Mouse (Mus musculus) heart, postnatal 10 days (tissue): ENCODE measurements around the gene Dennd5b. TPM values are rescaled to one million over a fixed set of nuclear protein-coding genes. Genes with fewer than 3 reads are reported as not detected.
A peak's percentile ranks its signal among the peaks of the same experiment; 100 is the strongest.
"Not testable (repeated sequence)": the region's sequence is repeated elsewhere in the genome, so short reads cannot be mapped to it uniquely, and the experiment has no call there.

ENCODE experiments used
- DNase-seq, 2 experiments: peaks; one replicate each; pipeline ENCODE4 v3.0.0; 2021
- intact Hi-C: fragments of 180-260 bp; cut with DNase I; formaldehyde crosslinking; loops from one replicate; pipeline ENCODE4 v1.15.1; 2025
- total RNA-seq, 2 experiments: library from RNA; stranded (reverse); gene quantifications; 2 replicates each; pipeline ENCODE4 v1.2.3; 2021

Gene Dennd5b
- total RNA-seq, 2 experiments from 2014 or later, result 27.7 to 32.6 TPM

DNA sequence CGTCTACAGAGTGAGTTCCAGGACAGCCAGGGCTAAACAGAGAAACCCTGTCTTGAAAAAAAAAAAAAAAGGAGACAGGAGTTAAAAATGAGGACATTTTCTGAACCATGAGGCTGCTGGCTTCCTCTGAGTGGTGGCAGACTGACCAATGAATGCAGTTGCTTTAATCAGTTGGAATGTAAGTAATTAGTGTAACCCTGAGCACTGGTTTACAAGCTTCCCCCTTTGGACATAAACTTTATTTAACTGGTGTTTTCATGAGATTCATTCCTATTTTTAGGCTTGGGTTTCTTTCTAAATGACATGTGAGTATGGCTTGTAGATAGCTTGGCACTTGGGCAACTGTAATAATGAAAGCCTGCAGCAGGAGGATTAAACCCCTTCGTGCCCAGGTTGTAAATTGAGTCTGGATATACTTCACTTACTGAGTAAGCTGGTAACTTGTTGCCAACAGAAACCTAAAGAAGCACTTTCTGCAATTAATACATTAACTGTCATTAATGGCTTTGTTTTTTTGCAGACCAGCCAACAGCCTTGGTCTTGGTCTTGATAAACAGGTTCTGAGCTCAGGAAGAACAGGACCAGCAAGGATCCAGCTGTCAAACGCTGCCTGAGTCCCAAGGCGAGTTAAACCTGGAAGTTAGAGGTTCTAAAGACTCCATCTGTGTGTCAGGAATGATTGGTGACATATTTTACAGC is 141.8 kb downstream of the Dennd5b start:
- DNase-seq, result no peak
- intact Hi-C loops, result no loop called here

GRCm38 (mm10) chr6:148958712-148959111 is 142.8 kb downstream of the Dennd5b start:
- intact Hi-C loops, result no loop called here

GRCm38 (mm10) chr6:148957046-148957445 is 144.4 kb downstream of the Dennd5b start:
- no peak for DNase-seq
- intact Hi-C loops, result no loop called here

More at GRCm38 (mm10) chr6:148958712-148959111, 142.8 kb downstream of the Dennd5b start:
- DNase-seq, result no peak

GRCm38 (mm10) chr6:148955641-148956420 is 145.6 kb downstream of the Dennd5b start:
- intact Hi-C loops, result no loop called here
- no peak for DNase-seq

DNA sequence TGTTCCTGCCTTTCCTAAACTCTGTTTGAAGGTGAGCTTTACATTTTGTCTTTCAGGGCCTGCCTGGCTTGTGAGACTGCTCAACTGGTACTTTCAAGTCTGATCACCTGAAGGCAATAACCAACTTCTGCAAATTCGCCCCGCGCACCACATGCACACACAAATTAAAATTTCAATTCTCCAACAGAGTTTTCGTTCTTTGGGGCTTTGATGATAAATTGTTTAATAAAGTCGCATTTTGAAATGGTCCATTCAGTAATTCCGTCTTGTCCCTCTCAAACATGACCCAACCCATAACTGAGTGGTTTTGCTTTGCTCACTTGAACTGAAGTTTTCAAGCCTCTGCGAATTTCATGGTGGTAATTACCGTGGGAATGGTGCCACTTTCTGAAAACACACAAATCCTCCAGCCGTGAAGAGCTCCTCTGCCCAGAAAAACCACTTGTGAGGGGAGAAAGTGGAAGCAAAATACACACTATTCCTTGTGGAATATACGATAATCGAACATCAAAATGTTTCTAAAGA is 154.5 kb downstream of the Dennd5b start:
- DNase-seq, result peak in 1 of 2 experiments; percentile 7
- intact Hi-C loops, result loop anchor here (5.0 kb wide), 2 partner anchors 155 to 360 kb away; partner anchors contain the start of genes Dennd5b and Resf1

DNA sequence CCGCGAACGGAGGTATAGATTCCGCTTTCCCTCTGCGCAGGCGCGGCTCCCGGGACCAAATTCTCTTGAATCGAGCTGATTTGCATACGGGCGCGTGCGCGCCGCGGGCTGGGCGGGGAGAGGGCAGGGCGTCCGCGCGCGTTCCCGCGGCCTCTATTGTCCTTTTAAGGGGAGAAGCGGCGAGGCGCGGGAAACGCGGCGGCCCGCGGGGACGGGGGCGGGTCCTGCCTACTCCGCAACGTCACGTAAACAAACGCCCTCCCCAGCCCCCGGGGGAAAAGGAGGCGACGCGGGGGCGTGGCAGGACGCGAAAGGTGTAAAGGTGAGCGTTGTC is 155.1 kb downstream of the Dennd5b start, which contains the start of gene Sinhcaf:
Gene Sinhcaf (minus strand): TSS at position 59 of the 334 bp plus-strand sequence.
- DNase-seq, result peak; percentile 98
- intact Hi-C loops, result loop anchor here (5.0 kb wide), 2 partner anchors 156 to 361 kb away; partner anchors contain the start of genes Dennd5b and Resf1

- intact Hi-C loops, result loop anchor here (5.0 kb wide), 2 partner anchors 157 to 362 kb away; partner anchors contain the start of genes Dennd5b and Resf1
- DNase-seq, result peak; percentile 43 to 63
Observed at GRCm38 (mm10) chr6:148945509-148946408, 155.7 kb downstream of the Dennd5b start.

DNA sequence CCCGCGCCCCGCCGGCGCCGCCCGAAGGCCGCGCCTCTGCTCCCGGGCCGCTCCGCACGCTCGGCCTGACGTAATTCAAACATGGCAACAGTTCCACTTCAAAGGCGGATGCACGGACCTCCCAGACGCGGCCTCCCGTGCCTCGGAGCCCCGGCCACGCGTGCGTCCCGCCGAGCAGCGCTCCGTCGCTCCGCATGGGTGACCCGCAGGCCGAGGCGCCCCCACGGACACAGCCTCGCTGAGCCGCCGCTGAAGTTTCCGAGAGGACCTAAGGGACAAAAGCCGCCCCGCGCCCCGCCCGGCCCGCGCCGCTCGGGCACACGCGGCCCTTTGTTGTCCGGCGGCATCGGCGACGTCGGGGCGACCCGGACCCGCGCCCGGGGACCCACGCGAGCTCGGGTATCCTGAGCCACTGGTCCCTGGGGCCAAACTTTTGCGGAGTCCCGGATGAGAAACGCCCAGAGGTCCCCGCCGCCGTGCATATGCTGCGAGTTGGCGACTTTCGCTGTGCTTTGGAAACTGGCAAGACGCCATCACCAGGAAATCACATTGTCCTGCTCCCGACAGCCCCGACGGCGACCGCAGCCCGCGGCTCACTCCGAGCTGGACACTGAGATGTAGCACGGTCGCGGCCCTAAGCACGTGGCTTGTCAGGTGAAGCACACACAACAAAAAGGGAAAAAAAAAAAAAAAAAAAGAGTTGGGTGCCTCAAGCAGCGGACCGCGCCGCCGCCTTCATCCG is 156.5 kb downstream of the Dennd5b start:
- peak; percentile 76 to 78 for DNase-seq
- intact Hi-C loops, result loop anchor here (5.0 kb wide), 2 partner anchors 157 to 362 kb away; partner anchors contain the start of genes Dennd5b and Resf1

GRCm38 (mm10) chr6:148944344-148944766 is 157.1 kb downstream of the Dennd5b start:
- no peak for DNase-seq
- intact Hi-C loops, result no loop called here

GRCm38 (mm10) chr6:148943695-148944094 is 157.8 kb downstream of the Dennd5b start:
- intact Hi-C loops, result no loop called here
- no peak for DNase-seq

DNA sequence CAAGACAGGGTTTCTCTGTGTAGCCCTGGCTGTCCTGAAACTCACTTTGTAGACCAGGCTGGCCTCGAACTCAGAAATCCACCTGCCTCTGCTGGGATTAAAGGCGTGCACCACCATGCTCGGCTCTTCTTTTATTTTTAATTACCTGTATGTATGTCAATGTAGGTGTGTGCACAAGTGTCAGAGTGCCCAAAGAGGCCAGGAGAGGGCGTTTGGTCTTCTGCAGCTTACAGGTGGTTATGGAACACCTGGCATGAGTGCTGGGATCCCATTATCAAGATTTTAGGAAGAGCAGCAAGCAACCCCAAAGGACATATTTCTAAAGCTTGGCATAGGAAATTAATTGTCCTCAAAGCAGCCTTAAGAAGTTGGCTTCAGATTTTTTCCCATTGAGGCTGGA is 159.1 kb downstream of the Dennd5b start:
- intact Hi-C loops, result no loop called here
- no peak for DNase-seq

- intact Hi-C loops, result no loop called here
- DNase-seq, result no peak
Observed at GRCm38 (mm10) chr6:148941880-148942279, 159.6 kb downstream of the Dennd5b start.

GRCm38 (mm10) chr6:148940383-148940782 is 161.1 kb downstream of the Dennd5b start:
- intact Hi-C loops, result not testable (repeated sequence)
- peak in 1 of 2 experiments; percentile 6 for DNase-seq

Other genes starting within 250 kb of the Dennd5b start
- 1 to 10 TPM; 6.2 to 7.8 TPM for gene Caprin2, start 205.4 kb downstream of the Dennd5b start, total RNA-seq
- 10 to 100 TPM in 1 of 2 experiments, 1 to 10 TPM in 1; 9.0 to 11.6 TPM for gene Sinhcaf, start 155.2 kb downstream of the Dennd5b start, total RNA-seq
- not detected for gene Gm10203, start 28.5 kb upstream of the Dennd5b start, total RNA-seq
- gene Etfbkmt, start 38.2 kb upstream of the Dennd5b start, total RNA-seq, result 10 to 100 TPM; 19.1 to 32.9 TPM
- gene Amn1, start 87.0 kb upstream of the Dennd5b start, total RNA-seq, result 10 to 100 TPM; 21.2 to 30.3 TPM
- 10 to 100 TPM; 29.4 to 42.3 TPM for gene Resf1, start 207.7 kb upstream of the Dennd5b start, total RNA-seq